Mouse (Mus musculus) ES-E14 (cell line): ENCODE measurements around the gene Med11.

Experiments
- CHD2 ChIP-seq: IDR thresholded peaks from 2 replicates; pipeline ENCODE4 v1.6.1; 2014; ENCODE audit warnings: mild to moderate bottlenecking, low read depth, low read length, inconsistent platforms
- HCFC1 ChIP-seq: IDR thresholded peaks from 2 replicates; pipeline ENCODE4 v1.6.1; 2012; ENCODE audit warnings: low read length, inconsistent platforms, borderline replicate concordance; ENCODE audit not compliant: insufficient read depth
- MAFK ChIP-seq: IDR thresholded peaks from 2 replicates; pipeline ENCODE4 v1.6.1; 2014; ENCODE audit warnings: mild to moderate bottlenecking, low read depth, low read length, inconsistent platforms; ENCODE audit not compliant: insufficient read depth
- ZC3H11A ChIP-seq: IDR thresholded peaks from 2 replicates; pipeline ENCODE4 v1.6.1; 2012; ENCODE audit warnings: low read depth, mild to moderate bottlenecking, inconsistent platforms, low read length, borderline replicate concordance
- ZNF384 ChIP-seq: IDR thresholded peaks from 2 replicates; pipeline ENCODE4 v1.6.1; 2012; ENCODE audit warnings: low read depth, low read length, inconsistent platforms

- TF ChIP-seq MAFK (no peak), CHD2 (no peak), ZNF384 (no peak), HCFC1 (no peak), ZC3H11A (no peak)
Measured at GRCm38 (mm10) chr11:70474872-70475534, 23.3 kb downstream of the Med11 start.
